Mouse (Mus musculus): ENCODE measurements around the gene Kremen1.

- no peak for TF ChIP-seq CTCF (IDR thresholded peaks at IDR 0.05; ENCODE audit: extremely low read depth, insufficient read depth, insufficient read length, insufficient replicate concordance)
- no peak for TF ChIP-seq POLR2A (IDR thresholded peaks at IDR 0.05; ENCODE audit: low read depth, low read length)
Measured at GRCm38 (mm10) chr11:5258036-5258435, 3.3 kb downstream of the Kremen1 start.

All from spleen, adult 2 months (tissue).